Mouse (Mus musculus) urinary bladder, postnatal 36 days (tissue): ENCODE measurements around the gene Reps2.

Experiments
- DNase-seq, 2 experiments: peaks; one replicate each; pipeline ENCODE4 v3.0.0; 2022; ENCODE audit warnings: low spot score in 2 of 2, mixed read lengths in 1 of 2

Reps2 gene

GRCm38 (mm10) chrX:162643091-162643788, at the start of gene Reps2:
TSS of gene Reps2 (minus strand) at chrX:162643649.
- peak; percentile 59 to 76 for DNase-seq

GRCm38 (mm10) chrX:162691272-162691671, 47.8 kb upstream of the Reps2 start:
- DNase-seq: no peak

GRCm38 (mm10) chrX:162685394-162685793, 41.9 kb upstream of the Reps2 start:
- no peak for DNase-seq

GRCm38 (mm10) chrX:162679506-162679905, 36.1 kb upstream of the Reps2 start:
- DNase-seq: no peak

- no peak for DNase-seq
These were observed 35.4 kb upstream of the Reps2 start for GRCm38 (mm10) chrX:162678820-162679219.

- no peak for DNase-seq
These were observed 22.7 kb upstream of the Reps2 start for GRCm38 (mm10) chrX:162666166-162666565.

GRCm38 (mm10) chrX:162660182-162660581, 16.7 kb upstream of the Reps2 start:
- no peak for DNase-seq

- no peak for DNase-seq
These were observed 10.1 kb upstream of the Reps2 start for GRCm38 (mm10) chrX:162653518-162653917.

- DNase-seq: no peak
These were observed 9.0 kb upstream of the Reps2 start for GRCm38 (mm10) chrX:162652445-162652844.

- no peak for DNase-seq
These were observed 7.7 kb upstream of the Reps2 start for GRCm38 (mm10) chrX:162651125-162651524.

- DNase-seq: no peak
These were observed 292 bp upstream of the Reps2 start for GRCm38 (mm10) chrX:162643789-162644092.

GRCm38 (mm10) chrX:162642402-162643090, 903 bp downstream of the Reps2 start:
- DNase-seq: no peak

GRCm38 (mm10) chrX:162641764-162642163, 1.7 kb downstream of the Reps2 start:
- DNase-seq: no peak

- DNase-seq: no peak
These were observed 8.3 kb downstream of the Reps2 start for GRCm38 (mm10) chrX:162635159-162635558.

- DNase-seq: no peak
These were observed 21.4 kb downstream of the Reps2 start for GRCm38 (mm10) chrX:162622091-162622437.

- no peak for DNase-seq
These were observed 22.0 kb downstream of the Reps2 start for GRCm38 (mm10) chrX:162621194-162622090.

GRCm38 (mm10) chrX:162619705-162620104, 23.7 kb downstream of the Reps2 start:
- DNase-seq: no peak

GRCm38 (mm10) chrX:162618547-162618946, 24.9 kb downstream of the Reps2 start:
- no peak for DNase-seq

- no peak for DNase-seq
These were observed 37.3 kb downstream of the Reps2 start for GRCm38 (mm10) chrX:162606113-162606512.

- no peak for DNase-seq
These were observed 43.8 kb downstream of the Reps2 start for GRCm38 (mm10) chrX:162599666-162600065.

GRCm38 (mm10) chrX:162591005-162591801, 52.2 kb downstream of the Reps2 start:
- no peak for DNase-seq
